Mouse (Mus musculus) stomach, embryonic 16.5 days (tissue): Measurements from ENCODE around the gene Gas8. TPM values are rescaled to one million over a fixed set of nuclear protein-coding genes. Genes with fewer than 3 reads are reported as not detected.
"Not testable (repeated sequence)": the region's sequence is repeated elsewhere in the genome, so short reads cannot be mapped to it uniquely, and the experiment has no call there.

Experiments used
- ATAC-seq: fragments of 200-750 bp; cut with Nextera tagmentation; 2 replicates; pipeline ENCODE4 v1.8.0; 2017; ENCODE audit warnings: moderate number of reproducible peaks, moderate TSS enrichment; ENCODE audit not compliant: insufficient read depth, low FRiP score
- H3K27ac ChIP-seq: fragments of 300-500 bp; sonication (generic); 2 replicates; pipeline ENCODE4 v1.5.1; 2014; ENCODE audit warnings: low read length
- H3K27me3 ChIP-seq: fragments of 300-500 bp; sonication (generic); 2 replicates; pipeline ENCODE4 v1.6.1; 2014; ENCODE audit warnings: low read length, control low read depth, mixed read lengths; ENCODE audit not compliant: control insufficient read depth, insufficient read depth
- H3K36me3 ChIP-seq: fragments of 300-500 bp; sonication (generic); 2 replicates; pipeline ENCODE4 v1.6.1; 2014; ENCODE audit warnings: low read length; ENCODE audit not compliant: control insufficient read depth, insufficient read depth
- H3K4me1 ChIP-seq: fragments of 300-500 bp; sonication (generic); 2 replicates; pipeline ENCODE4 v1.6.1; 2014; ENCODE audit warnings: low read length, control low read depth, mixed read lengths; ENCODE audit not compliant: control insufficient read depth, insufficient read depth
- H3K4me2 ChIP-seq: fragments of 300-500 bp; sonication (generic); 2 replicates; pipeline ENCODE4 v1.6.1; 2014; ENCODE audit warnings: low read depth, low read length, mixed read lengths
- H3K4me3 ChIP-seq: fragments of 300-500 bp; sonication (generic); replicated peaks from 2 replicates; pipeline ENCODE4 v1.5.1; 2014; ENCODE audit warnings: mild to moderate bottlenecking, low read length
- H3K9ac ChIP-seq: fragments of 300-500 bp; sonication (generic); 2 replicates; pipeline ENCODE4 v1.6.1; 2014; ENCODE audit warnings: low read length
- H3K9me3 ChIP-seq: fragments of 300-500 bp; sonication (generic); replicated peaks from 2 replicates; pipeline ENCODE4 v1.6.1; 2016; ENCODE audit warnings: low read length, control low read depth; ENCODE audit not compliant: control insufficient read depth
- WGBS: fragments of 180-500 bp; shearing (Covaris S2); extraction: QIAGEN DNeasy Blood & Tissue Kit; methylation state at CpG from one replicate; pipeline ENCODE4 v1.1.7; 2014; 5-methylcytosine and 5-hydroxymethylcytosine counted together
- polyA plus RNA-seq: library from polyadenylated mRNA; unstranded; fragments of >200 nt; fragmentation: Nextera tagmentation; extraction: Ambion mirVana; gene quantifications from 2 replicates; pipeline ENCODE4 v1.2.1, GENCODE M21; 2015

Gas8 gene
- 24.7 and 25.9 TPM in 2 replicates for polyA plus RNA-seq

DNA sequence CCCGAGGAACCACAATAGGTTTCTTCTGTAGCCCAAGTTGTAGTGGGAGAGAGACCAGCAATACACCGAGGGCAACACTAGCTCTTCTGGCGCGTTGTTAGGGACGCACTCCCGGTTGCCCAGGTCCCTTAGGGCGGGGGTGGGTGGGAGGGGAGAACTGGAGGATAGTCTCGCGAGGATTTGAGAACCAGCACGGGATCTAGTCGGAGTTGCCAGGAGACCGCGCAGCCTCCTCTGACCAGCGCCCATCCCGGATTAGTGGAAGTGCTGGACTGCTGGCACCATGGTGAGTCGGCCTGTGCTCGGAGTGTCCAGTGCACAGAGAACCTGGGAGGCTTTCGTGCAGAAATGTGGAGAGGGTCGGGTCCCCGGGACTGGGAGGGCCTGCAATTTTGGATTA lies at the start of gene Gas8:
Gene Gas8 (plus strand): TSS at position 168 of the 400 bp plus-strand sequence.
- H3K27ac ChIP-seq: no peak within 1 kb of the TSS; the same call in 1 of the 2 replicates
- no peaks in the 10 kb centered on the region for H3K9me3 ChIP-seq
- H3K9ac ChIP-seq: peak within 1 kb of the TSS; percentile 85
- H3K27me3 ChIP-seq: peaks cover 28% of the 10 kb centered on the region
- peak; percentile 97 for ATAC-seq
- no peaks in the 10 kb centered on the region for H3K36me3 ChIP-seq
- H3K4me2 ChIP-seq: peak within 1 kb of the TSS; percentile 93
- H3K4me3 ChIP-seq: peak within 1 kb of the TSS; percentile 82
- under 1% methylated on average over 20 of the region's 20 CpGs for WGBS
- H3K4me1 ChIP-seq: peaks cover 16% of the 10 kb centered on the region

- 47% methylated on average over 6 of the region's 6 CpGs for WGBS
- H3K36me3 ChIP-seq, H3K9me3 ChIP-seq, H3K27ac ChIP-seq, H3K4me1 ChIP-seq, H3K4me2 ChIP-seq, ATAC-seq, H3K9ac ChIP-seq, H3K27me3 ChIP-seq, H3K4me3 ChIP-seq: not testable (repeated sequence)
These were observed 45.6 kb upstream of the Gas8 start for GRCm38 (mm10) chr8:123472991-123473390.

GRCm38 (mm10) chr8:123474549-123474948 lies 44.1 kb upstream of the Gas8 start:
- not testable (repeated sequence) for H3K27me3 ChIP-seq, H3K4me3 ChIP-seq, H3K36me3 ChIP-seq, ATAC-seq, H3K9ac ChIP-seq, H3K4me2 ChIP-seq, H3K9me3 ChIP-seq, H3K27ac ChIP-seq
- peaks cover 16% of the 10 kb centered on the region for H3K4me1 ChIP-seq
- 57% methylated on average over 5 of the region's 5 CpGs for WGBS

DNA sequence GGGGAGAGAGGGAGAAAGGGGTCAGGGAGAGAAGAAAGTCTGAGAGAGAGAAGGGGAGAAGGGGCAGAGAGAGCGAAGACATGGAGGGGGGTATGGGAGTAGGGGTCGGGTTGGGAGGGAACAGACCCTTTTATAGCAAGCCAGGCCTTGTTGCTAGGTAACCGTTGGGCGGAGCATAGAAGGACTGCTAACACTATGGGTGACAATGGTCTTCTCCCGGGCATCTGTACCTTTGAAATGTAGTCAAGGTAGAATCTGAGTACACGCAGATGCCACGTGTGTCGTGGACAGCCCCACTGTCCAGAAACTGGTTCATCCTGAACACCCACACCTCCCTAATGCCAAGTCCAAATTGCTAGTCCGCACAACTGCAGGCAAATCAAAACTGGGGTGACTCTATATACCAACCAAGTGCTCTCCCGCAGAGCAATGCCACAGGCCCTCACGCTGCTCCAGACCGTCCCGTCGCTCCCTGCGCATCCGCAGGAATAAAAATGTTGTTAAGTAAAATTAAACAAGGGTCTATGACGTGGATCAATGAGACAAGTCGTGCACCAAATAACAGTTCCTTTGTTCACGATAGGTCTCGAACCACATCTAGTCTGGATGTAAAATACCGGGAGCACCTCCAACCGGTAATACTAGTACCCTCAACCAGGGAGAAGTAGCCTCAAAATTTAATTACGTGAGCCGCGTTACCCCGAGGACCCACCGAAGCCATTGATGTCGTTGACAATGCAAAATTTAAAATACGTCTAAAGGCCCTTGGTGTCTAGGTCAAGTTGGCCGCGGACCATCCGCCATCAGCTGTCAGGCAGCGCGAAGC lies 41.5 kb upstream of the Gas8 start:
- Histone ChIP-seq H3K4me3 (peak overlapping the region; percentile 84), H3K4me1 (peaks cover 16% of the 10 kb centered on the region), H3K9me3 (no peaks in the 10 kb centered on the region), H3K4me2 (peak overlapping the region; percentile 68), H3K27me3 (no peaks in the 10 kb centered on the region), H3K36me3 (0 out of 2 replicates have a peak, but pooled peaks cover 3% of the 10 kb centered on the region), H3K27ac (no peak overlapping the region), H3K9ac (peak overlapping the region; percentile 92)
- 0 out of 2 replicates have a peak, but pooled peaks have one; percentile 11 for ATAC-seq
- 7% methylated on average over 34 of the region's 34 CpGs for WGBS

GRCm38 (mm10) chr8:123477737-123478258 lies 40.8 kb upstream of the Gas8 start, which contains the start of gene Afg3l1:
TSS of gene Afg3l1 (plus strand) at chr8:123477903.
- Histone ChIP-seq H3K9me3 (no peaks in the 10 kb centered on the region), H3K27ac (peak within 1 kb of the TSS; percentile 94), H3K27me3 (no peaks in the 10 kb centered on the region), H3K4me1 (peaks cover 16% of the 10 kb centered on the region), H3K9ac (peak within 1 kb of the TSS; percentile 92), H3K36me3 (peaks cover 9% of the 10 kb centered on the region; the same call in 1 of the 2 replicates), H3K4me3 (peak within 1 kb of the TSS; percentile 84), H3K4me2 (peak within 1 kb of the TSS; percentile 68)
- ATAC-seq: peak; percentile 97
- 0% methylated on average over 56 of the region's 58 CpGs for WGBS

DNA sequence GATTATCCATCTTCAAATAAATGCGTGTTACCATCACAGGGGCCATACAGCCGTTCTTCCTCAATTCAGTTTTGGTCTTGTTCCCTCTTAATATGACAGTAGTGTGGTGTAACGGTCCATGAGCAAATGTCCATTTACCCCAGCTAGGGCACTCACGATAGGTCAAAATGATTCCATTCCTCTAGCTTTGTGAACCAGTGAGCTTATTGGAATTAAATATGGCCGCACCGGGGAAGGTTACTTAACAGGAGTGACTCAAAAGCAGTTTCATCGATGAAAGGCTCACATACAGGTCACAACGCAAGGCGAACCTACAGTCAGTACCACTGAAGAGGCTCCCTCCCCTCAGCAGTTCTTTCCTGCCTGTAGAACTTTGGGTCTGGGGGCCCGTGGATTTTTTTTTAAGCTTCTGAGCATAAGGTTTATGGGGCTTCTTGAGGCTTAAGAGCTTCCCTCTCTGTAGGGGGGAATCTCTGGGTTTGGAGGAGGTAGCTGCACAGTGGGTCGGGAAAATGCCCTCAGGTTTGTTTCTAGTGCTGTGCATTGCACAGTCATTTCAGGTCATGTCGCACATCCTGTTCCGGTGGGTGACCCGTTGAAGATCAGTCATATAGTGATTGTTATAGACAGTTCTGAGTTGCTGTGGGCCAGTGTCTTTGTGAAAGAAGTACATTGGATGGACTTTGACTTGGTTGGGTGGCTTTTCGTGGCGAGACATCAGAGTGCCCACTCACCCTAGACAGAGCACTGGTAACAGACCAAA lies 40.0 kb upstream of the Gas8 start:
- Histone ChIP-seq H3K4me2 (peak overlapping the region; percentile 59), H3K36me3 (peaks cover 9% of the 10 kb centered on the region; the same call in 1 of the 2 replicates), H3K9me3 (no peaks in the 10 kb centered on the region), H3K4me1 (peaks cover 16% of the 10 kb centered on the region), H3K4me3 (peak overlapping the region; percentile 84), H3K27ac (peak overlapping the region; percentile 94; the same call in 1 of the 2 replicates), H3K9ac (peak overlapping the region; percentile 92), H3K27me3 (no peaks in the 10 kb centered on the region)
- WGBS: 37% methylated on average over 16 of the region's 16 CpGs
- no peak for ATAC-seq

- Histone ChIP-seq H3K4me3 (no peak overlapping the region), H3K27ac (no peak overlapping the region), H3K4me2 (no peak overlapping the region), H3K36me3 (peaks cover 25% of the 10 kb centered on the region), H3K4me1 (peaks cover 9% of the 10 kb centered on the region), H3K9ac (no peak overlapping the region), H3K9me3 (no peaks in the 10 kb centered on the region), H3K27me3 (no peaks in the 10 kb centered on the region)
- no peak for ATAC-seq
- 89% methylated on average over 7 of the region's 7 CpGs for WGBS
These were observed 36.0 kb upstream of the Gas8 start for GRCm38 (mm10) chr8:123482627-123483026.

- H3K9ac ChIP-seq: no peak overlapping the region
- 90% methylated on average over 15 of the region's 15 CpGs for WGBS
- no peak for ATAC-seq
- H3K36me3 ChIP-seq: peaks cover 35% of the 10 kb centered on the region
- no peaks in the 10 kb centered on the region for H3K4me1 ChIP-seq
- H3K9me3 ChIP-seq: no peaks in the 10 kb centered on the region
- H3K27ac ChIP-seq: no peak overlapping the region
- no peak overlapping the region for H3K4me2 ChIP-seq
- H3K27me3 ChIP-seq: no peaks in the 10 kb centered on the region
- H3K4me3 ChIP-seq: no peak overlapping the region
These were observed 27.2 kb upstream of the Gas8 start for GRCm38 (mm10) chr8:123491280-123492075.
